Mouse (Mus musculus) C2C12 (cell line): ENCODE results near the gene Gm17190. TPM values are rescaled to one million over a fixed set of nuclear protein-coding genes. Genes with fewer than 3 reads are reported as not detected.
"Not testable (repeated sequence)": the region's sequence is repeated elsewhere in the genome, so short reads cannot be mapped to it uniquely, and the experiment has no call there.

Experiments used
- H3K27me3 ChIP-seq: one replicate; pipeline ENCODE4 v1.6.1; 2011; ENCODE audit not compliant: control insufficient read depth, insufficient read depth, insufficient read length
- H3K36me3 ChIP-seq: one replicate; pipeline ENCODE4 v1.6.1; 2011; ENCODE audit not compliant: control insufficient read depth, insufficient read depth
- H3K4me3 ChIP-seq: one replicate; pipeline ENCODE4 v1.5.1; 2011; ENCODE audit warnings: mild to moderate bottlenecking, control low read depth; ENCODE audit not compliant: poor library complexity, insufficient read depth, severe bottlenecking
- H3K79me2 ChIP-seq: one replicate; pipeline ENCODE4 v1.6.1; 2011; ENCODE audit not compliant: control insufficient read depth, insufficient read depth
- H3K79me3 ChIP-seq: one replicate; pipeline ENCODE4 v1.6.1; 2011; ENCODE audit warnings: low read depth, control low read depth
- H3ac ChIP-seq: one replicate; pipeline ENCODE3; 2011; ENCODE audit warnings: low read depth; ENCODE audit not compliant: control insufficient read depth, insufficient read length
- CEBPB ChIP-seq: IDR thresholded peaks from one replicate; pipeline ENCODE4 v1.6.1; 2011; ENCODE audit warnings: low read depth, mild to moderate bottlenecking, control low read depth, moderate library complexity
- CTCF ChIP-seq: IDR thresholded peaks from one replicate; pipeline ENCODE4 v1.5.1; 2011; ENCODE audit not compliant: control insufficient read depth, insufficient read depth, insufficient read length
- FOSL1 ChIP-seq: IDR thresholded peaks from one replicate; pipeline ENCODE4 v1.8.0; 2011; ENCODE audit warnings: mild to moderate bottlenecking, low read length; ENCODE audit not compliant: poor library complexity, insufficient read depth, severe bottlenecking
- MAX ChIP-seq: IDR thresholded peaks from one replicate; pipeline ENCODE4 v1.6.1; 2011; ENCODE audit warnings: mild to moderate bottlenecking, control low read depth
- MYOD1 ChIP-seq: IDR thresholded peaks from one replicate; pipeline ENCODE4 v1.6.1; 2011; ENCODE audit warnings: low read depth; ENCODE audit not compliant: control insufficient read depth, insufficient read length
- MYOG ChIP-seq: IDR thresholded peaks from one replicate; pipeline ENCODE4 v1.6.1; 2011; ENCODE audit not compliant: control insufficient read depth, insufficient read length; ENCODE audit errors: extremely low read depth
- USF1 ChIP-seq: IDR thresholded peaks from one replicate; pipeline ENCODE4 v1.6.1; 2011; ENCODE audit warnings: low read depth, mild to moderate bottlenecking, control low read depth, moderate library complexity
- long read RNA-seq, 2 experiments: library from polyadenylated mRNA; unstranded; transcript quantifications; one replicate each; pipeline ENCODE4 v2.0.0; 2019 to 2020
- polyA plus RNA-seq: library from polyadenylated mRNA; unstranded; fragments of >200 nt; fragmentation: generic; extraction: Trizol; gene quantifications from one replicate; pipeline ENCODE4 v1.2.1, GENCODE M21; 2012; ENCODE audit warnings: missing spikeins

Gm17190 gene
- not detected for polyA plus RNA-seq
- long read RNA-seq, experiment 1 = 0 reads
- long read RNA-seq, experiment 2 = 0 reads

DNA sequence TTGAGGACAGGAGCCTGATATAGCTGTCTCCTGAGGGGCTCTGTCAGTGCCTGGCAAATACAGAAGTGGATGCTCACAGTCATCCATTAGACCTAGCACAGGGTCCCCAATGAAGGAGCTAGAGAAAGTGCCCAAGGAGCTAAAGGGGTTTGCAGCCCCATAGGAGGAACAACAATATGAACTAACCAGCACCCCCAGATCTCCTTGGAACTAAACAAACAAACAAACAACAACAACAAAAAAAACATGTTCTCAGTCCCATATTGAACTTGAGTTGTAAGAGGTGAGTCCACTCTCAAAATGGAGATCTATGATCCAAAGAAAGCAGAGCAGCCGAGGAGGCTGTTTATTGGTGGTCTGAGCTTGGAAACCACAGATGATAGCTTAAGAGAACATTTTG, at the start of gene Gm17190:
Gm17190 (plus strand) TSS at position 301 of the 400 bp plus-strand sequence.
- not testable (repeated sequence) for H3K36me3 ChIP-seq, H3K79me3 ChIP-seq, H3K4me3 ChIP-seq, H3K27me3 ChIP-seq, H3ac ChIP-seq, H3K79me2 ChIP-seq

DNA sequence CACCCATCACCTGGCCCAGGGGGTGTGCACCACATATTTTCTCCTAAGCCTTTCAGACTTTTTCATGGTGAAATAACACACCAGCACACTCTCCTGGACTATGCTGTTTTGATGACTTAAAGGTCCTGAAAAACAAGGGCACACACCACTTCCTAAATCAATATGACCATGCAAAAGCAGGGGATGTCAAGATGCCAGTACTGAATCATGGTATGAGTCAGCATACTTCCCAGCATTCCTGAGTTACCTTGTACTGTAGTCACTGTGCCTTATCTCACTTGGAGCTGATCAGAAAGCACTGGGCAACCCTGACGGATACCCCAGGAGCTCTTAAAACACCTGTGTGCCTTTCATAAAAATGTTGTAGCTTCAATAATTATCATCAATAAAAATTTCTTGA, 42.3 kb upstream of the Gm17190 start:
- H3K36me3 ChIP-seq = no peaks in the 10 kb centered on the region
- no peaks in the 10 kb centered on the region for H3K79me3 ChIP-seq
- H3ac ChIP-seq = no peak overlapping the region
- TF ChIP-seq USF1 (no peak), FOSL1 (no peak), MAX (no peak)
- no peak overlapping the region for H3K4me3 ChIP-seq
- no peaks in the 10 kb centered on the region for H3K79me2 ChIP-seq
- peaks cover 7% of the 10 kb centered on the region for H3K27me3 ChIP-seq

DNA sequence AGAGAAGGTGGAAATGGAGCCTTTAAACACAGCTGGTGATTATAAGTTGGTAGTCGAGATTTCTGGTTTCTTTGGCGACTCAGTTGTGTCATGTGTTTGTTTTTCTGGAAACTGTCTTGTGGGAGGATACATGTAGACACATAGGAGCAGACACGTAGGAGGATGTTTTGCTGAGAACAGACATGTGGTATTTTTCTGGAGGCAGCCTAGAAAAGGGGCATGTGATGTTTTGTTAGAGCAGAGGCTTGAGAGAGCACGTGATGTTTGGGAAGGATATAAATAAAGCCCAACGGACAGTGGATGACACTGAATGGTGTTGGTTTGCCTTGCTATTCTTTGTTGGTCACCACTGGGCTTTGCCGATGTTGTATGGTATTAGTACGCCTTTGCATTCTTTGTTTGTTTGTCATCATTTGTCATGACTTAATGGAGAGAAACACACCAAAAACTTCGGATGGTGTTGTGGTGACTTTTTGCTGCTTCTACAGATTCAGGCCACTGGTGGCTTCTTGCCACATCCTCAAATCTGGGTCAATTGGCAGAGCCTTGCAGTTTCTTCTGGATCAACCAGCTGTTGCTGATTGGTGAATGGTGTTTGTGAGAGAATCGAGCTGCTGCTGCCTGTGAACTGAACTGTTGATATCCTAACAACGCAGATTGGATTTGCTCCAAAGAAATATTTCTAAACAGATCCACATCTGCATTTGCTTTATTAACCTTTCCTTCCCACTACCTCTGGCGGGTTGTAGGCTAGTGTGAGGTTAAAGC, 41.4 kb upstream of the Gm17190 start:
- H3K27me3 ChIP-seq = peaks cover 7% of the 10 kb centered on the region
- no peak overlapping the region for H3ac ChIP-seq
- no peaks in the 10 kb centered on the region for H3K36me3 ChIP-seq
- TF ChIP-seq USF1 = no peak
- no peak for TF ChIP-seq MYOG
- TF ChIP-seq CEBPB = no peak
- TF ChIP-seq MYOD1 = no peak
- TF ChIP-seq FOSL1 = no peak
- TF ChIP-seq MAX = no peak
- no peak for TF ChIP-seq CTCF
- no peaks in the 10 kb centered on the region for H3K79me2 ChIP-seq
- no peak overlapping the region for H3K4me3 ChIP-seq
- no peaks in the 10 kb centered on the region for H3K79me3 ChIP-seq

DNA sequence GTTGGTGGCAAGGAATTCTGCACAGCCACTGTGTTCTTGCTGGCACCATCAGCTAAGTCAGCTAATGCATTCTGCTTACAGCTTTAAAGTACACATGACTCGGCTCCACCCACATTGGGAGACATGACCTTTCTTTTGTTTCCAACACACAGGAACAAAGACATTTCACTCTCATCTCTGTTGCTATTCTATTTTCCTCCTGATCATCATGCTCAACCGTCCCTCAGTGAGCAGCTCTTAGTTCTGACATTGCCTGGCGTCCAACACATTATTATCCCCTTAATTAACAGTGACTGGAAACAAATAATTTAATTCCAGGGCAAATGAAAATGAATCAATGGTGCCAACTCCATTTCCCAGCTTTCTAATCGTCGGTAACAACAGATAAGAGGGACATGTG, 36.5 kb upstream of the Gm17190 start:
- no peak for TF ChIP-seq MYOG
- no peak for TF ChIP-seq CEBPB
- no peak for TF ChIP-seq MAX
- no peak for TF ChIP-seq USF1
- no peak overlapping the region for H3ac ChIP-seq
- no peaks in the 10 kb centered on the region for H3K36me3 ChIP-seq
- H3K79me3 ChIP-seq = no peaks in the 10 kb centered on the region
- no peaks in the 10 kb centered on the region for H3K27me3 ChIP-seq
- H3K79me2 ChIP-seq = no peaks in the 10 kb centered on the region
- H3K4me3 ChIP-seq = no peak overlapping the region

DNA sequence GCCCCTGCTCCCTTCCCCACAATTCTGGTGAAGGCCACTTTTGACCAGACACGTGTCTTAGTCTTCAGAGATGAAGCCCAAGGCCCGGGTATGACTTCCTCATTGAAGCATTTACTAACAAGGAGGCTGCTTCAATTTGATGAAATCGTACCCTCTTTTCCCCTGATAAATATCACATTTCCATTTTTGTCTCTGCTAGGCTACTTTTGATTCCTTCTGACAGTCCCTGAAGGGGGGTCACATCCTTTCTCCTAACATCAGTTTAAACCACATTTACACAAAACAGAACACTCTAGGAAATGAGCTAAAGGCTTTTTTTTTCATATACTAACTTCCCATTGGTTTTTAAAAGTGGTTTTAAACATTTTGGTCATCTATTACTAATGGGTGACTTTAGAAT, 29.1 kb upstream of the Gm17190 start:
- H3K79me3 ChIP-seq = no peaks in the 10 kb centered on the region
- H3K36me3 ChIP-seq = no peaks in the 10 kb centered on the region
- H3ac ChIP-seq = no peak overlapping the region
- no peaks in the 10 kb centered on the region for H3K79me2 ChIP-seq
- TF ChIP-seq CEBPB (no peak), MYOG (no peak), USF1 (no peak), MAX (no peak), CTCF (no peak), MYOD1 (no peak), FOSL1 (no peak)
- H3K4me3 ChIP-seq = no peak overlapping the region
- H3K27me3 ChIP-seq = no peaks in the 10 kb centered on the region

DNA sequence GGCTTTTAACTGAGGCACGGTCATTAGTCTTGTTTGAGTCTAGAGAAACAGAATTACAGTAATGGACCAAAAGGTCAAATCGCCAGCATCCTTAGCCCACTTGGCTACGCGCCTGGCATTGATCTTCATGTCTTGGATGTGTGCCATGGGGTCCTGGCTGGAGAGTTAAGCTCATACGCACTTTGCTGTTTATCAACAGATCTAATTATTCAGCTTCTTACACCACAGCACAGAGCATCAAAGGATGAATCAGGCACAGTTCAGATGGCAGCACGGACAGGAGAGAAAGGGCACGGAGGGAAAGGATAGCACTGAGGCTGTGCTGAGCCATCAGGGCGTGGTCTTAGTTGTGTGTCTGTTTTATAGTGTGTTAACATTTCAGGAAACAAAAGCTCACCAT, 8.3 kb upstream of the Gm17190 start:
- Histone ChIP-seq H3ac (no peak overlapping the region), H3K27me3 (peaks cover 3% of the 10 kb centered on the region), H3K36me3 (no peaks in the 10 kb centered on the region), H3K79me2 (no peaks in the 10 kb centered on the region), H3K4me3 (no peak overlapping the region), H3K79me3 (no peaks in the 10 kb centered on the region)
- TF ChIP-seq CEBPB (no peak), MYOD1 (no peak), MYOG (no peak), CTCF (no peak), USF1 (no peak), FOSL1 (no peak), MAX (no peak)

DNA sequence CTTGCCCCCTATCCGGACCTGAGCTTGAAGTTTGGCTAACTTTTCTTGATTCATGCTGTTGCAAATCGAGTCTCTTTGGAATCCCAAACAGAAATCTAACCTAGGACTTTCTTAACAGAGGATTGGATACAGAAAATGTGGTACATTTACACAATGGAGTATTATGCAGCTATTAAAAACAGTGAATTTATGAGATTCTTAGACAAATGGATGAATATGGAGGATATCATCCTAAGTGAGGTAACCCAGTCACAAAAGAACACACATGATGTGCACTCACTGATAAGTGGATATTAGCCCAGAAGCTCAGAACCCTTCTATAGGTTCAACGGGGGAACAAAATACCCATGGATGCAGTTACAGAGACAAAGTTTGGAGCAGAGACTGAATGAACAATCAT, 578 bp upstream of the Gm17190 start, which contains the start of gene Gm20075:
Gm20075 (minus strand) TSS at position 101 of the 400 bp plus-strand sequence.
- H3K79me3 ChIP-seq, H3K36me3 ChIP-seq, H3K4me3 ChIP-seq, H3K27me3 ChIP-seq, H3K79me2 ChIP-seq, H3ac ChIP-seq: not testable (repeated sequence)
